Mouse (Mus musculus) telencephalon, adult 2 months (tissue): ENCODE data around the gene Dek.
A peak's percentile ranks its signal among the peaks of the same experiment; 100 is the strongest.

Experiments
- DNase-seq: peaks from one replicate; pipeline ENCODE4 v3.0.0-alpha.2; 2011; ENCODE audit warnings: low read depth, low spot score

Dek gene

DNA sequence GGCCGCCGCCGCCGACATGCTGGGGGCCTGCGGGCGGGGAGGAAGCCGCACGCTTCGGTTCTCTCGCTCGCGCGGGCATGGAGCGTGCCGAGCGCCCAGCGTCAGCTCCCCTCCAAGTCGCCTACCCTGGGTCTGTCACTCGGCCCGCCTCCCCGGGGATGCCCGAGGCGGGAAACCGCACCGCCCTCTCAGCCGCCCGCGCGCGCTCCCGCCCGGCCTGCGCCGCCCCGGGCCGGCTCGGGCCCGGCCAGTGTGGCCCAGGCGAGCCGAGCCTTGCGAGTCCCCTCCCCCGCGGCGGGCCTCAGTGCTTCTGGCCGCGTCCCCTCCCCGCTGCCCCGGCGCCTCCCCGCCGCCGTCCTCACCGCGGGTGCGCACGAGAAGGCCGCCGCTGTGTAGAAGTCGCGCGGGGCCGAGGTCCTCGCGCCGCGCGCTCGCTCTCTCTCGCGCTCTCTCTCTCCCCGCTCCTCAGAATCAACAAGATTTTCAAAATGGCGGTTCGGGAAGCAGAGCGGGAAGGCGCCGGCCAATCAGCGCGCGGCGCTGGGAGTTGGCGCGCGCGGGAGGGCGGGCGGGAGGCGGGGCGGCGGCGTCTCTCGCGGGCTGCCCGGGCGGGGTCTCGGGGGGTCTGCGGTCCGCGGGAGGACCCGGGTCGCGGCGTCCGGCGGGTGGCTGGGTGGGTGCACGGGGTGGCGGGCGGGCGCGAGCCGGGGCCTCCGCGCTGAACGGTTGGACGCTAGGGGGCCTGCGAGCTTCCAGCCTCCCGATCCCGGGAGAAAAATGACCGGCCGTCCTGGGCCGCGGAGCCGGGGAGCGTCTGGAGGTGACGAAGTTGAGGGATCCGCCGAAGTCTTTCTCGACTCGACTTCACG, at the start of gene Dek:
Gene Dek (minus strand): TSS at position 491 of the 869 bp plus-strand sequence.
- DNase-seq: no peak

DNA sequence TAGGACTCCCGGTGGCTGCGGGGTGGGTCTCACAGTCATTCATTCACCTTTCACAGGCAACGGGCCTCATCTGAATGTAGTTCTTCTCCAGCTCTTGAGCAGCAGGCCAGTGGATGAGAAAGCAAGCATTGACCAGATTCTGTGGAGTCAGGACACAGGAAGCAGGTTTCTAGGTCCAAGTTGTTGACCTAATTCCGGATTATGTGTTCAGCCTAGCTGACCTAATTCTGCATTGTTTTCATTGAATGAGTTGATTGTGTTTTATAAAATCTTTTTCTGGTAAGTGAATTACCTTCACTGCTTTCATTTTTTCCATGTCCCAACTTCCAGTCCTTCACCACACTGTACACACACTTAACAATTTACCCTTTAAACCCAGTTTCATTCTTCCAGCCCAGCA, 48.9 kb upstream of the Dek start:
- DNase-seq: no peak

GRCm38 (mm10) chr13:47153206-47153605, 47.2 kb upstream of the Dek start:
- DNase-seq: no peak

- no peak for DNase-seq
Measured at GRCm38 (mm10) chr13:47152390-47152789, 46.4 kb upstream of the Dek start.

- peak; percentile 51 for DNase-seq
Measured at GRCm38 (mm10) chr13:47151060-47151459, 45.1 kb upstream of the Dek start.

GRCm38 (mm10) chr13:47149993-47150392, 44.0 kb upstream of the Dek start:
- no peak for DNase-seq

GRCm38 (mm10) chr13:47148573-47148972, 42.6 kb upstream of the Dek start:
- peak; percentile 94 for DNase-seq

DNA sequence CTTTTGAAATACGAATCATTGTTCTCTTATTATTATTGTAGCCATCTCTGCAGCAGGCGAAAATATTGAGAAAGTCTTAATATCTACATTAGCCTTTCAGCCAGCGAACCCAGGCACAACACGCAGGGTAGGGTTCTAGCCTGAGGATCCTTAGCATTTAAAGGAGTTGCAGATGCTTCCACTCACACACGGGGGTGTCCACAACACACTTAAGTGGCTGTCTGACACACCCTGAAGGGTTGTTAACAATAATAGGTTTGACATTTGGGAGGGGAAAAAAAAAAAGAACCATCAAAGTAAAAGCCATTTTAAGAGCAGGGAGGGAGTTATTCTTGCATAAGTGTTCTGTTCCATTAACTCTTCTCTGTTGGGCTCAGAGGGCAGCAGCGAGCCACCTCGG, 40.4 kb upstream of the Dek start:
- no peak for DNase-seq

DNA sequence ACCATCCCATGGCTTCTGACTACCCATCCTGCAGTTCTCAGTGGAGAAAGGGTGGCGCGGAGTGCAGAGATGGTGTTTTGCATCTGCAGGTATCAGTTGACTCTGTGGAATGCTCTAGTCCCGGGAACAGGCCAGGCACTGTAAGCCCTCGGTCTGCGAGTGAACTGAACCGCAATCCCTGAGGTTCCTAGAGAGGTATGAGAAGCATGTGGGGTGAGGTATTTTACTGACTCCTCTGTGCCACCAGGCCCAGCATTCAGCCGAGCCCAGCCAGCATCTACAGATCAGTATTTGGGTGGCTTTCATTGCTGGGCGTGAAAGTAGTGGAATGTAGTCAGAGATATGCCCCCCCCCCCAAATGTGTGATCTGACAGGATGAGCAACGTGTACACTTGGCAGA, 39.9 kb upstream of the Dek start:
- DNase-seq: no peak

DNA sequence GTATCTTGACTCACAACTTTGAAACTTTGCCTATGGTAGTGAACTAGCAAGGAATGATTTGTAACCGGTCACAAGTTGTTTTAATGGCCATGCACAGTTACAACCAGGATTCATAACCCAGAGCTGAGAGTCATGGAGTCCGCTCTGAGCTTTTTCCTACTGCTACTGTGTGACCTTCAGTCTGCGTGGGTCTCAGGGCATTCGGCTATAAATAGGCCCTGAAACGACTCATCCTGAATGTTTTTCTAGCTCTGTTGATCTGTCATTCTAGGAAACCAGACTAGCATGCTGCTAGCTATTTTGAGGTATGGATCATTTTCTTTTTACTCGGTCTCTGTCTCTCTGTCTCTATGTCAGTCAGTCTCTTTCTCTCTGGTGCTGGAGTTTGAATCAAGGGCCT, 36.8 kb upstream of the Dek start:
- no peak for DNase-seq

GRCm38 (mm10) chr13:47135741-47136140, 29.7 kb upstream of the Dek start:
- no peak for DNase-seq

DNA sequence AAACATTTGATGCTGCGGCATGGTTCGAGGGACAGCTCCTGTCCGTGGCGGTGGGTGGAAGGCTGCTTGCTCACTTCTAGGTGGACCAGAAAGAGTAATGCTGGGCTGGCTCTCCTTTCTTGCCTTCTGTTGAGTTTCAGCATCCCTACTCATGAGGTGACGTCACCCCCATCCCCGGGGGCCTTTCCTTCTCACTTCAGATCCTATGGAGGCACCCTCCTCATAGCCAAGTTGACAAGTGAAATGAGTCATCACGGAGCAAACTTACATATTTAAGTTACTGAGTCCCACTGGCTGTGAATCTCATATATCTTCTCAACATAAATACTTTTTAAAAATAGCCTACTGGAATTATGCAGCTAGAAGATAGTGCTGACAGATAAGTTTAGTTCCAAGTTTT, 28.8 kb upstream of the Dek start:
- DNase-seq: peak; percentile 71

DNA sequence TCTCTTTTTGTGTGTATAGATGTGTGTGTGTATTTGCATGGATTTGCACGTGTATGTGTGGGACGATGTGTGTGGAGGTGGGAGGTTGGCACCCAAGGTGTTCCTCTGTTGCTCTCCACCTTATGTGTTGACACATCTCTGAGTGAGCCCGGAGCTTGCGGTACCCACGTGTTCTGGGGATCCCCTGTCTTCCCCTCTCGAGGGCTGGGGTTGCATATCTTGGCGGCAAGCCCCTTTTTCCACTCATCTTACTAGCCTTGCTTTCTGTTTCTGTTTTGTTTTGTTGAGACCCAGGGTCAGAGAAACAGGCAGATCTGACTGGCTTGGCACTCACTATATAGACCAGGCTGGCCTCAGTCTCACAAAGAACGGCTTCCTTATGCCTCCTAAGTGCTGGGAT, 27.1 kb upstream of the Dek start:
- DNase-seq: no peak

- DNase-seq: no peak
Measured at GRCm38 (mm10) chr13:47129090-47129489, 23.1 kb upstream of the Dek start.

GRCm38 (mm10) chr13:47125595-47125994, 19.6 kb upstream of the Dek start:
- no peak for DNase-seq

DNA sequence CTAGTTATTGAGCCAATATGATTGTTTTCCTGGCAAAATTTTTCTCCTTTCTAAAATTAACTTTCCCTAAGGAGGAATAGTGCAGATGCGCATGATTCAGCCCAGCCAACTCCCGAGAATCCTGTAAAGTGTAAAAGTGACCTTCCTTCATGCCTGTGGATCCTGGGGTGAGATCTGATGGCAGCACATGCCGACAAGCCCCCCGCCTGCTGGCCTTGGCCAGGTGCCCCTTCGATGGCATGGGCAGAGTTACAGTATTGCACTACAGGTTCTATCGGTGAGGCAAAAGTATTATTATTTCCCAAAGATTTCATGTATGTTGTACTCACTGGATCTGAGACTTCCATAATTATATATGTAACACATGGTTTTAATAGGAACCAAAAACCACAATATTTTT, 19.0 kb upstream of the Dek start:
- DNase-seq: no peak

DNA sequence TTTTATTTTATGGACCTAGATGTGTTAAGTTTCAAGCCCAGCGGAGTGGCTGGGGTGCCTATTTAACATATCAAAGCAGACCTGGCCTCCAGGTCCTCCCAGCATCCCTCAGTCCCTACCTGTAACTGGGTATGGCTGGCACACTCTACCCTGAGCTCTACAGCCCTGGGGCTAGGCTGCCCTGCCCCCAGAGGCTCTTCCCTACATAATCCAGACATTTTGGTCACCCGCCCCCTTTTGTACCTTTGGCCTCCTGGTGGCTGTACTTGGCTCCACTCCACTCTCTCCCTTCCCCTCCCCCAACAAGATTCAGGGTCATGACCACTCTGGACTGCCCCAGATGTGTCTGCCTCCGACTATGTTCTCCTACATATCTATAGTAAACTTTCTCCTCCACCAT, 18.4 kb upstream of the Dek start:
- no peak for DNase-seq

DNA sequence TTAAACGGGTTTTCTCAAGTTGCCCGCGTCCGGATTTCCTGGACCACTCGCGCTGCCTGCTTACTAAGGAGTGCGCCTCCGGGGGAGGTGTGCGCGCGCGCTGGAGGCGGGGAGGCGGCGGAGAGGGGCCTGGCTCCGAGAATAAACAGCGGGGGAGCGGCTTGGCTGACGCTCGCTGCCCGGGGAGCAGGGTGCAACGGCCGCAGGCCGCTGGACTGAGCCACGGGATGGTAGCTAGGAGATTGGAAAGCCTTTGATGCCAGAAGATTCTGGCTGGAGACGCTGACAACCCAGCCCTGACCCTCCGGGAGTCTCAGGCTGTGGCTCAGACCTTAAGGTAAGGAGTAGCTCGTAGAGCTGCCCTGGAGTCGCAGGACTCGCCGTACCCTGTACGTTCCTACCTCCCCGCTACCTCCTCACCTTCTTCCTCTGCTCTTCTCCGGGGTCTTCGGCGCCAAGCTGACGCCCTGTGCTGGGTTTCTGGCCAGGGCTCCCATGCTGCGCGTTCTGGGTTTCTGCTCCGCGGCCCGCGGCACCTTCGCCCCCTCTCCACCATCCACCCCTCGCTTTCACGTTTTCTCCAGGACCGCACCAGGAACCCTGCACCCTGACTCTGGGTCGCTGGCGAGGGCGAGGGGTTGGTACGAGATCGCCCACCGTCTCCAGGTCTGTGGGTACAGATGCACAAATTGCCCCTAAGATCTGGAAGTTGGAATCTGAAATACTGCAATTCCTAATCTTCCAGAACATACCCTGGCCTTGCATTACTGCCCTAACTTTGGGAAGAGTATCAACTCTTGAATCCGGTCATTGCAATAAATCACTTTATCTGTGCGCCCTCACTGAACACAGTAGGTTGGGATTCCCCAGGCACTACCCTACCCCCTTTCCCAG, 16.8 kb upstream of the Dek start, which contains the start of gene Rnf144b:
Gene Rnf144b (plus strand): TSS at position 120 of the 894 bp plus-strand sequence.
- no peak for DNase-seq

DNA sequence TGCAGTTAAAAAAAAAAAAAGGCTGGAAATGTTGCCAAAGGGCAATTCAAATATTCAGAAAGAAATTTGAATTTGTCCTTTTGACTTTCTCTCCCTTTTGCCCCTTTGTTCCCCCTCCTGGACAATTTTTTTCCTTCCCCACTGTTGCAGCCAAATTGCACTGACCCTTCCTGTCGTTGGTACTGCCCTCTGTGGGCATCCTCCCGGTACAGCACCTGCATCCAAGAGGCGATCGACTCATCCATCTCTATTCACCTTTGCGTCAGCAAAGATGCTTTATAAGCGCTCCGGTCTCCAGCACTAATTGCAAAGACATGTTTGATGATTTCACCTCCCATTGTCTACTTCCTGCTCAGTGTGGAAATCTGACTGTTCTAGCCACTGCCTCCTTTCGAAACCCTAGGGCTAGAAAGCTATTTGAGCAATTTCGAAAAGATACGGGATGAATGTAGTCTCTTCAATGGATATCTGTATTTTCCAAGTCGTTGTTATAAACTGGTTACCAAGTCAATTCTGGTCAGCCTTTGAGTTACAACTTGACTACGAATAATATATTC, 15.4 kb upstream of the Dek start:
- no peak for DNase-seq

GRCm38 (mm10) chr13:47116000-47116399, 10.0 kb upstream of the Dek start:
- DNase-seq: no peak

- no peak for DNase-seq
Measured at GRCm38 (mm10) chr13:47112924-47113323, 6.9 kb upstream of the Dek start.

- no peak for DNase-seq
Measured at GRCm38 (mm10) chr13:47112056-47112455, 6.1 kb upstream of the Dek start.
